Mouse (Mus musculus): ENCODE measurements around the gene Gm3476. TPM values are rescaled to one million over a fixed set of nuclear protein-coding genes. Genes with fewer than 3 reads are reported as not detected.

Gene Gm3476
- polyA plus RNA-seq (2017; shearing (Covaris generic)) = not detected

GRCm38 (mm10) chr14:6125707-6126106 lies at the start of gene Gm3476:
Gene Gm3476, minus strand, starts transcription at chr14:6125807.

GRCm38 (mm10) chr14:6108272-6108925 lies 17.2 kb downstream of the Gm3476 start, which contains the start of gene Gm3468:
Gene Gm3468, minus strand, starts transcription at chr14:6108665.

GRCm38 (mm10) chr14:6093842-6094241 lies 31.8 kb downstream of the Gm3476 start, which contains the start of gene Gm8206:
Gene Gm8206, minus strand, starts transcription at chr14:6093942.

GRCm38 (mm10) chr14:6058167-6058566 lies 67.4 kb downstream of the Gm3476 start, which contains the start of gene Gm6337:
Gene Gm6337, minus strand, starts transcription at chr14:6058267.

Other genes with a start within 250 kb of the Gm3476 start
- 0.60 TPM for gene Gm8237, start 245.4 kb downstream of the Gm3476 start, polyA plus RNA-seq (2017; shearing (Covaris generic))
- gene Gm3248, start 164.1 kb downstream of the Gm3476 start, polyA plus RNA-seq (2017; shearing (Covaris generic)) = 1.6 TPM
- gene Gm3453, start 146.7 kb downstream of the Gm3476 start, polyA plus RNA-seq (2017; shearing (Covaris generic)) = not detected
- gene Gm6337, start 67.5 kb downstream of the Gm3476 start, polyA plus RNA-seq (2017; shearing (Covaris generic)) = not detected
- gene Gm8206, start 31.9 kb downstream of the Gm3476 start, polyA plus RNA-seq (2017; shearing (Covaris generic)) = 2.0 TPM
- 5.6 TPM for gene Gm3468, start 17.1 kb downstream of the Gm3476 start, polyA plus RNA-seq (2017; shearing (Covaris generic))
- gene Gm21560, start 93.5 kb upstream of the Gm3476 start, polyA plus RNA-seq (2017; shearing (Covaris generic)) = not detected
- gene Gm3411, start 161.4 kb upstream of the Gm3476 start, polyA plus RNA-seq (2017; shearing (Covaris generic)) = 3.9 TPM
- gene Gm21103, start 179.0 kb upstream of the Gm3476 start, polyA plus RNA-seq (2017; shearing (Covaris generic)) = not detected
- gene Gm3618, start 217.9 kb upstream of the Gm3476 start, polyA plus RNA-seq (2017; shearing (Covaris generic)) = not detected